Mouse (Mus musculus) stomach, embryonic 15.5 days (tissue): ENCODE results near the gene Khsrp. TPM values are rescaled to one million over a fixed set of nuclear protein-coding genes. Genes with fewer than 3 reads are reported as not detected.

Experiments
- ATAC-seq: fragments of 200-750 bp; cut with Nextera tagmentation; 2 replicates; pipeline ENCODE4 v1.8.0; 2017; ENCODE audit warnings: low read depth, moderate number of reproducible peaks, moderate TSS enrichment; ENCODE audit not compliant: insufficient read depth, low FRiP score
- H3K27ac ChIP-seq: fragments of 300-500 bp; sonication (generic); 2 replicates; pipeline ENCODE4 v1.5.1; 2015; ENCODE audit warnings: mild to moderate bottlenecking, inconsistent platforms
- H3K27me3 ChIP-seq: fragments of 300-500 bp; sonication (generic); replicated peaks from 2 replicates; pipeline ENCODE4 v1.6.1; 2015; ENCODE audit warnings: inconsistent platforms
- H3K36me3 ChIP-seq: fragments of 300-500 bp; sonication (generic); 2 replicates; pipeline ENCODE4 v1.6.1; 2015; ENCODE audit warnings: inconsistent platforms
- H3K4me1 ChIP-seq: fragments of 300-500 bp; sonication (generic); 2 replicates; pipeline ENCODE4 v1.6.1; 2015; ENCODE audit warnings: inconsistent platforms
- H3K4me2 ChIP-seq: fragments of 300-500 bp; sonication (generic); 2 replicates; pipeline ENCODE4 v1.6.1; 2015; ENCODE audit warnings: mild to moderate bottlenecking, inconsistent platforms
- H3K4me3 ChIP-seq: fragments of 300-500 bp; sonication (generic); replicated peaks from 2 replicates; pipeline ENCODE4 v1.5.1; 2015; ENCODE audit warnings: inconsistent platforms
- H3K9ac ChIP-seq: fragments of 300-500 bp; sonication (generic); 2 replicates; pipeline ENCODE4 v1.6.1; 2015; ENCODE audit warnings: inconsistent platforms
- H3K9me3 ChIP-seq: fragments of 300-500 bp; sonication (generic); 2 replicates; pipeline ENCODE4 v1.6.1; 2016; ENCODE audit warnings: inconsistent platforms
- WGBS: fragments of 180-500 bp; shearing (Covaris S2); methylation state at CpG from one replicate; pipeline ENCODE4 v1.1.7; 2015; 5-methylcytosine and 5-hydroxymethylcytosine counted together
- polyA plus RNA-seq: library from polyadenylated mRNA; unstranded; fragments of >200 nt; fragmentation: Nextera tagmentation; extraction: Ambion mirVana; gene quantifications from 2 replicates; pipeline ENCODE4 v1.2.1, GENCODE M21; 2015

Gene Khsrp
- polyA plus RNA-seq, 1 experiment from 2014 or later, result 39.4 TPM

DNA sequence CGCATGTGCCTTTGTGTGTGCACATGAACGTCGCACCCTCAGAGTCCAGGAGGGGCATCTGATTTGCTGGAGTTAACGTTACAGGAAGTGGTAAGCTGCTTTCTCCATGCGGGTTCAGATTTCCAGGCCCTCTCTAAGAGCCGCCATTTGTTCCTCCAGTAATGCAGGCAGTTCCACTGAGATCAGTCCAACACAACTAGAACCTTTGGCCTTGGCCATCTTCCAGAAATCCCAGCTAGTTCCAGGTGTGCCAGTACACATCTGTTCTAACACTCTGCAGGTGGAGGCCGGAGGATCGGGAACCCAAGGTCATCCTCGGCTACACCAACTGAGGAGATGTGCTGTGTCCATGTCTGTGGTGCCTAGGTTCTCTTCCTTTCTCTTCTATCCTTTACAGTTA, 46.4 kb downstream of the Khsrp start:
- Histone ChIP-seq H3K27me3 (no peaks in the 10 kb centered on the region), H3K27ac (no peak overlapping the region), H3K9me3 (no peaks in the 10 kb centered on the region), H3K4me2 (no peak overlapping the region), H3K4me3 (no peak overlapping the region), H3K4me1 (no peaks in the 10 kb centered on the region), H3K36me3 (no peaks in the 10 kb centered on the region), H3K9ac (no peak overlapping the region)
- 75% methylated on average over 9 of the region's 9 CpGs for WGBS
- no peak for ATAC-seq

DNA sequence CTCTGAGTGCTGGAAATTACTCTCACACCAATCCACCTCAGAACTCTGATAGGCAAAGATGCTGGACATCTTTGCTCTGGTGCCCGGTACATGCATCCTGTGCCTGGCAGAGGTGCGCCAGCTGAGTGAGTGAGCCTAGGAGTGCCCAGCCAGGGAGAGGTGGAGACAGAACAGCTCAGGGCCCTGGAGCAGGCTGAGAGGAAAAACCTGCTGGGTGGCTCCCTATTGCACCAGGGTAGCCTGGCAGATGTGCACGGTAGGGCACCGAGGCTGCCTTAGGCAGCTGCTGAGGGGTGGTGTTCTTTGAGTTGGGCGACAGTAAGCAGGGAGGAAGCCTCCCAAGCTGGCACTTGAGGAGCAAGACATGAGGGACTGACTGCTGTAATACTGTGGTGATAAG, 49.3 kb downstream of the Khsrp start, which contains the start of gene Acer1:
Gene Acer1 (minus strand): TSS at position 114 of the 400 bp plus-strand sequence.
- H3K4me2 ChIP-seq, result no peak within 1 kb of the TSS
- H3K4me3 ChIP-seq, result no peak within 1 kb of the TSS
- no peaks in the 10 kb centered on the region for H3K4me1 ChIP-seq
- 74% methylated on average over 5 of the region's 5 CpGs for WGBS
- no peak within 1 kb of the TSS for H3K27ac ChIP-seq
- no peaks in the 10 kb centered on the region for H3K9me3 ChIP-seq
- H3K27me3 ChIP-seq, result no peaks in the 10 kb centered on the region
- ATAC-seq, result no peak
- no peak within 1 kb of the TSS for H3K9ac ChIP-seq
- no peaks in the 10 kb centered on the region for H3K36me3 ChIP-seq

DNA sequence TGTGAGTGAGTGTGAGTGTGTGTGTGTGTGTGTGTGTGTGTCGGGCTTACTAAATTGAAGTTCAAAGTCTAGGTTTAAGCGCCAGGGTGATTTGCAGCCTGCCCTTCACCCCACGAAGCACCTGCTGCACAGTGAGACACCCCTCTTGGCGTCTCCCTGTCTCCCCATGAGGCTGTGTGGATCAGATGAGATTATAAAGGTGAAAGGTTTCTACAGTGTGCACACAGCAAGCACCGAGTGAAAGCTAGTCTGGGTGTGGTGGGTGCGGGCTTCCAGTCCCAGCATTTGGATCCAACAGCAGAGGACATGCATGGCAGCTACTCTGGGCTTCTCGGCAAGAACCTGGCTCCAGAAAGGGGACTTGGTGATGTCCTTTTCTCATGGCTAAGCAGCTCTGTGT, 50.3 kb downstream of the Khsrp start:
- Histone ChIP-seq H3K4me2 (no peak overlapping the region), H3K9me3 (no peaks in the 10 kb centered on the region), H3K4me1 (no peaks in the 10 kb centered on the region), H3K4me3 (no peak overlapping the region), H3K27ac (no peak overlapping the region), H3K9ac (no peak overlapping the region), H3K36me3 (no peaks in the 10 kb centered on the region), H3K27me3 (no peaks in the 10 kb centered on the region)
- ATAC-seq, result no peak
- 61% methylated on average over 7 of the region's 7 CpGs for WGBS

DNA sequence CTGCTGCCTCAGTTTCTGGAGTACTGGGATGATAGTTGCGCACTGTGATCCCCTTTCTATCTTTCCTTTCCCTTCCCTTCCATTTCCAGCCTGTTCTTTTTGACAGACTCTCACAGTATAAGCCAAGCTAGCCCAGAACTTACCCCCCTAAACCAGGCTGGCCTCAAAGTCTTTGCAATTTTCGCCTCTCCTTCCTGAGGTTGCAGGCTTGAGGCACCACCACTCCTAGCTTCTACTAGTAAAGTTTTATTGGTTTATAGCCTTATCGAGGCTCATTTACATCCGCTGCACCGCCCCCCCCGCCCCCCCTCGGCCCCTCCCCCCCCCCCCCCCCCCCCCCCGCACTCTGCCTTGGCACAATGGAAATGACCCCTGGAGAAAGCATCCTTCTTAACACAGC, 51.8 kb downstream of the Khsrp start:
- H3K36me3 ChIP-seq, result no peaks in the 10 kb centered on the region
- no peak overlapping the region for H3K4me3 ChIP-seq
- H3K9me3 ChIP-seq, result no peaks in the 10 kb centered on the region
- no peak overlapping the region for H3K9ac ChIP-seq
- H3K27me3 ChIP-seq, result no peaks in the 10 kb centered on the region
- ATAC-seq, result no peak
- no peak overlapping the region for H3K4me2 ChIP-seq
- H3K4me1 ChIP-seq, result no peaks in the 10 kb centered on the region
- WGBS, result 57% methylated on average over 4 of the region's 8 CpGs
- H3K27ac ChIP-seq, result no peak overlapping the region

DNA sequence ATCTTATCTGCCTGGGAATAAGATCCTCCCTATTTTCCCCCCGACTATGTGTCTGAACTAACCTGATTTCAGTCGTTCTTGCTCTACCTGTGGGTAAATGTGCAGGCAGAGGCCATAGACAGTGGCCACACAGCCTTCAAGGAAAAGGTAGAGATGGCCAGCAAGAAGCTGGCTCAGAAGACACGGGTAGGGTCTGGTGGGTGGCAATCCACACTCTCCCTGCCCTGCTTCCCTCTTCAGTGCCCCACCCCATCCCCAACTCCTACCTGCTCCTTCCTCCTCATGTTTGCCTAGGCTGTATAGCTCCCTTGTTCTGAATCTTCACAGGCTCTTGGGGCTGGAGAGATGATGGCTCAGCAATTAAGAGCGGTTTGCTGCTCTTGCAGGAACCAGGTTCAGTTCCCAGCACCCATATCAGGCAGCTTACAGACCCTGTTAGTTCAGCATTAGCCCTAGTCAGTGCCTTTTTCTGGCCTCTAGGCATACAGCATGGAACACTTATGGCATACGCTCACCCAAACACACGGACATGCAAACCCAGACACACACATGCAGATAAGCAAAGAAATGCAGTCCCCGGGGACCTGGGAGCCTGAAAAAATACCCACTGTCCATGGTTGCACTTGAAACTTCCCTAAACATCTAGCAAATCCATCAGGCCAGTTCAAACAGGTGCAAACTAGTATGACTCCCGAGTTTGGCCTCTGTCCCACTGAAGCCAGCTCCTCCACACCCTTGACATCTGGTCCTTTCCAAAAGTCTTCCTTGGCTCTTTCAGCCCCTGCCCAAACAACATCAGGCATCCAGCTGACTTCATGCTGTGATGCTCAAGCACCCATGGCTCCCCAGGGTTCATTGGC, 54.6 kb downstream of the Khsrp start:
- ATAC-seq, result 0 out of 2 replicates have a peak, but pooled peaks have one; percentile 26
- Histone ChIP-seq H3K27me3 (no peaks in the 10 kb centered on the region), H3K4me2 (no peak overlapping the region), H3K36me3 (no peaks in the 10 kb centered on the region), H3K9me3 (no peaks in the 10 kb centered on the region), H3K4me1 (no peaks in the 10 kb centered on the region), H3K4me3 (no peak overlapping the region), H3K9ac (no peak overlapping the region), H3K27ac (no peak overlapping the region)
- 70% methylated on average over 8 of the region's 8 CpGs for WGBS

DNA sequence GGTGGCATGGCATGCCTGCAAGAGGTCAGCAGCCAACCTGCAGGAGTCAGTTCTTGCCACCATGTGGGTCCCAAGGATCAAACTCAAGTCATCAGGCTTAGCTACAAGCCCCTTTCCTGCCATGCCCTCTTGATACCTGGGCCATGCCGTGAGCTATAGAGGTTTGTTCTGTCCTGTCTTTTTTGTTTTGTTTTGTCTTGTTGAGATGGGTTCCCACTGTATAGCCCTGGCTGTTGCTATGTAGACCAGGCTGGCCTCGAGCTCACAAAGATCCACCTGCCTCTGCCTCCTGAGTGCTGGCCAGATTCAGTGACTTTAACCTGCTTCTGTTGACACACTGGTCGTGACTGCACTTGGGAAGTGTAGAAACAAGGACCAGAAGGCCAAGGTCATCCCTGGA, 55.9 kb downstream of the Khsrp start:
- H3K4me3 ChIP-seq, result no peak overlapping the region
- no peaks in the 10 kb centered on the region for H3K27me3 ChIP-seq
- no peak overlapping the region for H3K4me2 ChIP-seq
- H3K4me1 ChIP-seq, result no peaks in the 10 kb centered on the region
- 70% methylated on average over 3 of the region's 3 CpGs for WGBS
- H3K9ac ChIP-seq, result no peak overlapping the region
- no peaks in the 10 kb centered on the region for H3K36me3 ChIP-seq
- no peak for ATAC-seq
- H3K9me3 ChIP-seq, result no peaks in the 10 kb centered on the region
- no peak overlapping the region for H3K27ac ChIP-seq

DNA sequence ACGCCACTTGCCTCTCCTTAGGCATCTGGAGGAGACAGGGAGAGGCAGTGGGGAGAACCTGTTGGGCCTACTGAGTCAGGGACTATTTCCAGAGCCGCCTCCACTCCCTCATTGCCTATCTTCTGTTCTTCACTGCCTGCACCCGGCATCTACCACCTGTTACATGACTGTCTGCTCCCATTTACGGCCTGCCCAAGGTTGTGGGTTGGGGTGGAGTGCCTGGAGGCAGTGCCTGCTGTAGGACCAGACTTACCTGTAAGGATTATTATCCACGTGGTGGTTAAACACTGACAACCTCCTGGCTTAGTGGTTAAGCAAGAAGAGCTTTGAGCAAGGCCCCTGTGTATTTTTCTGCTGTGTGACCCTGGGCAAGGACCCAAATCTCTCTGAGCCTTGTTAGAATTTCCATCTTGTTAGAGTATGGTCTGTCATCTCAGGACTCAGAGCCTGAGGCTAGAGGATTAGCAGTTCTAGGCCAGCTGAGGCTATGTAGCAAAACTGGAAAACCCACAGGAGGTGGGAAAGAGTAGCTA, 56.5 kb downstream of the Khsrp start:
- no peaks in the 10 kb centered on the region for H3K4me1 ChIP-seq
- ATAC-seq, result no peak
- WGBS, result 58% methylated on average over 5 of the region's 5 CpGs
- no peak overlapping the region for H3K4me2 ChIP-seq
- no peak overlapping the region for H3K27ac ChIP-seq
- H3K9ac ChIP-seq, result no peak overlapping the region
- no peaks in the 10 kb centered on the region for H3K9me3 ChIP-seq
- no peak overlapping the region for H3K4me3 ChIP-seq
- no peaks in the 10 kb centered on the region for H3K27me3 ChIP-seq
- no peaks in the 10 kb centered on the region for H3K36me3 ChIP-seq

DNA sequence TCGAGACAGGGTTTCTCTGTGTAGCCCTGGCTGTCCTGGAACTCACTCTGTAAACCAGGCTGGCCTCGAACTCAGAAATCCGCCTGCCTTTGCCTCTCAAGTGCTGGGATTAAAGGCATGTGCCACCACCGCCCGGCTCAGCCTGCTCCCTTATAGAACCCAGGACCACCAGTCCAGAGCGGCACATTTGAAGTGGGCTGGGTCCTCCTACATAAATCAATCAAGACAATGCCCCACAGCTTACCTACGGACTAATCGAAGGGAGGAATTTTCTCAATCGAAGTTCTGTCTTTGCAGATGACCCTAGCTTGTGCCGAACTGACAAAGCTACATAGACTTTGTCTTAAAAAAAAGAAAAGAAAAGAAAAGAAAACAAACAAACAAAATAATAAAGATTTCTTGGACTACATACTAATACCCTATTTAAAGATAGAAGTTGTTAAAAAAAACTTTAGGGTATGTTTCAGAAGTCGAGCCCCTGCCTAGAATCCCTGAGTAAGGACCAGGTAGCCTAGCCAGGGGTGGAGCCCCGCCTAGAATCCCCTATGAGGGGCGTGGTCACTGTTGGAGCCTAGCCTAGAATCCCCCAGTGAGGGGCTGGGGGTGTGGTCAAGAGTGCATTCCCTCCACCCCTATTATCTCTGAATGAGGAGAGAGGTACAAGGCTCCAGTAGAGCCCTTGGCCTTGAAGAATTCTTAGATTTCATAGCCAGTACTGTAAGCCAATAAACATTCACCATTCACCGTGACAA, 57.2 kb downstream of the Khsrp start:
- WGBS, result 59% methylated on average over 13 of the region's 14 CpGs
- Histone ChIP-seq H3K27me3 (no peaks in the 10 kb centered on the region), H3K27ac (no peak overlapping the region), H3K4me1 (no peaks in the 10 kb centered on the region), H3K36me3 (no peaks in the 10 kb centered on the region), H3K4me3 (no peak overlapping the region), H3K9me3 (no peaks in the 10 kb centered on the region), H3K4me2 (no peak overlapping the region), H3K9ac (no peak overlapping the region)
- no peak for ATAC-seq

Other genes starting within 250 kb of the Khsrp start
- 6.1 and 6.6 TPM in 2 replicates for gene Rfx2, start 200.5 kb downstream of the Khsrp start, polyA plus RNA-seq
- not detected in 2 replicates for gene Acsbg2, start 157.1 kb downstream of the Khsrp start, polyA plus RNA-seq
- gene 1700061G19Rik, start 156.0 kb downstream of the Khsrp start, polyA plus RNA-seq, result 0.31 and 0.63 TPM in 2 replicates
- 39.8 and 43.7 TPM in 2 replicates for gene Mllt1, start 96.1 kb downstream of the Khsrp start, polyA plus RNA-seq
- gene Acer1, start 49.4 kb downstream of the Khsrp start, polyA plus RNA-seq, result 0.06 and 0.15 TPM in 2 replicates
- 144 and 147 TPM in 2 replicates for gene Clpp, start 41.2 kb downstream of the Khsrp start, polyA plus RNA-seq
- 36.6 and 38.9 TPM in 2 replicates for gene Alkbh7, start 34.2 kb downstream of the Khsrp start, polyA plus RNA-seq
- 0.32 and 0.43 TPM in 2 replicates for gene Pspn, start 31.5 kb downstream of the Khsrp start, polyA plus RNA-seq
- gene Gtf2f1, start 20.2 kb downstream of the Khsrp start, polyA plus RNA-seq, result 58.2 and 61.1 TPM in 2 replicates
- gene Gm17949, start 20.1 kb downstream of the Khsrp start, polyA plus RNA-seq, result 0.51 and 0.58 TPM in 2 replicates
- not detected in 2 replicates for gene Slc25a41, start 10.1 kb upstream of the Khsrp start, polyA plus RNA-seq
- 50.8 and 60.8 TPM in 2 replicates for gene Crb3, start 27.6 kb upstream of the Khsrp start, polyA plus RNA-seq
- 8.7 and 10.0 TPM in 2 replicates for gene Slc25a23, start 28.3 kb upstream of the Khsrp start, polyA plus RNA-seq
- 6.3 and 8.2 TPM in 2 replicates for gene Dennd1c, start 47.0 kb upstream of the Khsrp start, polyA plus RNA-seq
- 20.3 and 23.9 TPM in 2 replicates for gene Tubb4a, start 56.3 kb upstream of the Khsrp start, polyA plus RNA-seq
- gene Tnfsf9, start 73.8 kb upstream of the Khsrp start, polyA plus RNA-seq, result 9.5 and 10.1 TPM in 2 replicates
- gene Cd70, start 118.3 kb upstream of the Khsrp start, polyA plus RNA-seq, result 0.15 TPM in 1 of 2 replicates, not detected in the other
- gene Tnfsf14, start 162.7 kb upstream of the Khsrp start, polyA plus RNA-seq, result 0.23 and 0.32 TPM in 2 replicates
- 9.5 and 20.2 TPM in 2 replicates for gene C3, start 196.6 kb upstream of the Khsrp start, polyA plus RNA-seq
- 41.4 and 44.3 TPM in 2 replicates for gene Gpr108, start 216.9 kb upstream of the Khsrp start, polyA plus RNA-seq
- gene Trip10, start 217.9 kb upstream of the Khsrp start, polyA plus RNA-seq, result 43.1 and 43.7 TPM in 2 replicates
- 4.1 and 4.4 TPM in 2 replicates for gene Vav1, start 247.6 kb upstream of the Khsrp start, polyA plus RNA-seq